Mouse (Mus musculus) stomach, postnatal 0 days (tissue): ENCODE data around the gene Slc15a1. TPM values are rescaled to one million over a fixed set of nuclear protein-coding genes. Genes with fewer than 3 reads are reported as not detected.

Experiments used
- ATAC-seq: fragments of 200-750 bp; cut with Nextera tagmentation; 2 replicates; pipeline ENCODE4 v1.8.0; 2017; ENCODE audit not compliant: low FRiP score, low TSS enrichment
- DNase-seq: peaks from one replicate; pipeline ENCODE4 v3.0.0-alpha.2; 2016; ENCODE audit warnings: low spot score
- H3K27ac ChIP-seq: fragments of 300-500 bp; sonication (generic); replicated peaks from 2 replicates; pipeline ENCODE4 v1.5.1; 2014; ENCODE audit warnings: mild to moderate bottlenecking, control low read depth
- H3K27me3 ChIP-seq: fragments of 300-500 bp; sonication (generic); 2 replicates; pipeline ENCODE4 v1.6.1; 2014; ENCODE audit warnings: low read length; ENCODE audit not compliant: control insufficient read depth, insufficient read depth
- H3K36me3 ChIP-seq: fragments of 300-500 bp; sonication (generic); 2 replicates; pipeline ENCODE4 v1.6.1; 2014; ENCODE audit warnings: low read length, mixed read lengths; ENCODE audit not compliant: control insufficient read depth, insufficient read depth
- H3K4me1 ChIP-seq: fragments of 300-500 bp; sonication (generic); replicated peaks from 2 replicates; pipeline ENCODE4 v1.6.1; 2014; ENCODE audit warnings: antibody characterized with exemption; ENCODE audit not compliant: control insufficient read depth, insufficient read depth
- H3K4me2 ChIP-seq: fragments of 300-500 bp; sonication (generic); replicated peaks from 2 replicates; pipeline ENCODE4 v1.6.1; 2014; ENCODE audit warnings: low read depth, mild to moderate bottlenecking, control low read depth, moderate library complexity
- H3K4me3 ChIP-seq: fragments of 300-500 bp; sonication (generic); 2 replicates; pipeline ENCODE4 v1.5.1; 2014; ENCODE audit warnings: low read depth, low read length, control low read depth
- H3K9ac ChIP-seq: fragments of 300-500 bp; sonication (generic); 2 replicates; pipeline ENCODE4 v1.6.1; 2014; ENCODE audit warnings: mild to moderate bottlenecking, low read length, control low read depth, mixed read lengths
- H3K9me3 ChIP-seq: fragments of 300-500 bp; sonication (generic); 2 replicates; pipeline ENCODE4 v1.6.1; 2016; ENCODE audit warnings: low read length; ENCODE audit not compliant: control insufficient read depth
- CTCF ChIP-seq: IDR thresholded peaks from 2 replicates; pipeline ENCODE4 v1.5.1; 2016; ENCODE audit warnings: antibody characterized with exemption, low read depth, mild to moderate bottlenecking, moderate library complexity
- EP300 ChIP-seq: optimal IDR thresholded peaks from 2 replicates; pipeline ENCODE3; 2016; ENCODE audit warnings: antibody characterized with exemption
- WGBS: fragments of 180-500 bp; shearing (Covaris S2); extraction: QIAGEN DNeasy Blood & Tissue Kit; methylation state at CpG from one replicate; pipeline ENCODE4 v1.1.7; 2014; 5-methylcytosine and 5-hydroxymethylcytosine counted together
- polyA plus RNA-seq: library from polyadenylated mRNA; unstranded; fragments of >200 nt; fragmentation: Nextera tagmentation; extraction: Ambion mirVana; gene quantifications from 2 replicates; pipeline ENCODE4 v1.2.1, GENCODE M21; 2015

The Slc15a1 gene
- polyA plus RNA-seq, 1 experiment from 2014 or later: 12.0 TPM

DNA sequence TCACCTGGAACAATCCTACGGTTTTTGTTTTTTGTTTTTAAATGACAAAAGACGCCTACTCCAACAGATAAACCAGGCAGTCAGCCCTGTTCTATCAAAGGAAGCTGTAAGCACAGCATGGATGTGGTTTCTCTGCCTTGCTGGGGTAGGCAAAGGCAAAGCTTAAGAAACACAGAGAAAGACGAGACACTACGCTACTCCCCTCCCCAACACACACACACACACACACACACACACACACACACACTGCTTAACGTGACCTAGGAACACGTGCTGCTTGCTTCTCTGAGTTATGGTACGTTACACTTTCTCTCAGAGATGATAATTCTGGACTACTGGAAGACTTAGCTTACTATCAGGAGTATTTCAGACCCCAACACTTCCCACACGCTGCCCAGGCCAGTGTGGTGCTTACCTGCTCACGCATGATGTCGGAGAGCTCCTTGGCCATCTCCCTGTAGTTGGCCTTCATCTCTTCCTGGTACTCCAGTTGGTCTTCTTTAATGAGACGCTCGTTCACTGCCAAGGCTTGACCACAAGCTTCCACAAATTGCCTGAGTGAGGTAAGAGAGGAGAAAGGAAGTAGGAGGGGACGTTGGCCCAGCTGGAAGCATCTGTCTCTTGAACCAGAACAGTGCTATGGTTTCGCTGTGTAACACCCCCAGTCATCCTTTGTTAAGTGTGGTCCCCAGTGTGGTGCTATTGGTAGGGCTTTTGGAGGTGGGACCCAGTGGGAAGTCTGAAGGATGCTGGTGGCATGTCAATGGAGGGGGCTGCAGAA, 40.7 kb upstream of the Slc15a1 start:
- Histone ChIP-seq H3K27me3 (no peaks in the 10 kb centered on the region), H3K4me2 (no peak overlapping the region), H3K36me3 (no peaks in the 10 kb centered on the region; the same call in 1 of the 2 replicates), H3K4me3 (no peak overlapping the region), H3K9ac (no peak overlapping the region), H3K27ac (no peak overlapping the region), H3K9me3 (no peaks in the 10 kb centered on the region), H3K4me1 (no peaks in the 10 kb centered on the region)
- DNase-seq (no peak), ATAC-seq (no peak; the same call in 1 of the 2 replicates)
- TF ChIP-seq EP300 (no peak), CTCF (no peak)
- 86% methylated on average over 14 of the region's 14 CpGs for WGBS

DNA sequence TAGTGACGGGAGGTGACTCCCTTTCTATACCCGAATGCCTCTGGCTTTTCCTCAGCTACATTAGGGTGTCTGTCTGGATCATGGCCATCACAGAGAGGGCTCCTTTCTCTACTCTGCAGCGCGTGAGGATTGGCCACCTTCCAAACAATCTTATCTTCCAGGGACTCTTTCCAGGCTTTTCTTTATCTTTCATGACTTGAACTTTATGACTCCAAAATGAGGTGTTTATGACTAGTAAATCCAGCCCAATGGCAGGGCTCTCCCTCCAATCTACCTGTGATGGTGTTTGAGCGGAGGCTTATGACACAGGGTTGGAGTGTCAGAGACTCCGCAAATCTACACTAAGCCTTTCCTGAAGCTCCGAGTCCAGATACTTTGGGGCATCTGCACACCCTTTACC, 36.2 kb upstream of the Slc15a1 start:
- ATAC-seq (no peak), DNase-seq (no peak)
- Histone ChIP-seq H3K4me1 (no peaks in the 10 kb centered on the region), H3K9ac (no peak overlapping the region), H3K4me2 (no peak overlapping the region), H3K27ac (no peak overlapping the region), H3K27me3 (no peaks in the 10 kb centered on the region), H3K36me3 (no peaks in the 10 kb centered on the region; the same call in 1 of the 2 replicates), H3K9me3 (no peaks in the 10 kb centered on the region), H3K4me3 (no peak overlapping the region)
- no peak for TF ChIP-seq CTCF
- no peak for TF ChIP-seq EP300
- WGBS: 70% methylated on average over 7 of the region's 7 CpGs

DNA sequence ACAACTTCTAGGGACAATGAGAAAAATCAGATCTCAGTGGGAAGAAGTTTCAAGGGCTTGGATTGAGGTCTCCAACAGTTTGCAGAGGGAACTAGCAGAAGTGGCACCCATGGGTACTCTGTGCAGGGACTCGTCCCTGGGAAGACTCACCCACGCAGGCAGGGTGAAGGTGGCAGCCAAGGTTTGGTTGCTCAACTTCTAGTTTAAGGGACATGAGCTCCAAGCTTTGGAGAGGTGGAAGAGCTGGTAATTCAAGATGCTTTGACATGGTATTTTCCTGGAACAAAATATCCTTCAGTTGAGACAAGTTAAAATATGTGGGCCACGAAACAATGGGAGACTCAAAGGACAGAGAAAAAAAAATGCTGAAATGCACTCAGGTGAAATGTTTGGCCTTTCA, 29.4 kb upstream of the Slc15a1 start:
- DNase-seq (no peak), ATAC-seq (no peak)
- WGBS: 74% methylated on average over 3 of the region's 3 CpGs
- no peak overlapping the region for H3K4me2 ChIP-seq
- H3K4me1 ChIP-seq: no peaks in the 10 kb centered on the region
- H3K27ac ChIP-seq: no peak overlapping the region
- H3K9ac ChIP-seq: no peak overlapping the region
- TF ChIP-seq CTCF: no peak
- TF ChIP-seq EP300: no peak
- no peaks in the 10 kb centered on the region for H3K36me3 ChIP-seq
- no peaks in the 10 kb centered on the region for H3K9me3 ChIP-seq
- H3K27me3 ChIP-seq: no peaks in the 10 kb centered on the region
- H3K4me3 ChIP-seq: no peak overlapping the region

DNA sequence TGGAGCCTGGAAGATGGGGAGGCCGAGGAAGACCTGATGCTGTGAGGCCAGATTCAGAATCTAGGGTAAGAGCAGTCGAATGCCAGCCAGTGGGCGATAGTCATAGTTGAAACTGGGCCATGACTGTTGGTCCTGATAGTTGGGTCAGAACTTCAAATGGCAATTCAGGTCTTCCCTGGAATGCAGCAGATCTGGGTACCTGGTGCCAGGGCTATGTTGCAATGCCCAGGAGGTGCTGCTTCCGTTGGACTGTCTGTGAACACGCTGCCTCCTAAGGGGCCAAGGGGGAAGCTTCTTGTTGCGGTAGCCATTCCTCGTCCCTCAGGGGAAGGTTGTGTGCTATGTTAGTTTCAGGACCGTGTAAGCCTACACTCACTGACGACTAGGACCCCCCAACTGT, 25.8 kb upstream of the Slc15a1 start:
- no peak overlapping the region for H3K27ac ChIP-seq
- no peaks in the 10 kb centered on the region for H3K4me1 ChIP-seq
- no peak for TF ChIP-seq EP300
- TF ChIP-seq CTCF: no peak
- no peak overlapping the region for H3K9ac ChIP-seq
- 78% methylated on average over 9 of the region's 9 CpGs for WGBS
- H3K36me3 ChIP-seq: no peaks in the 10 kb centered on the region
- no peaks in the 10 kb centered on the region for H3K9me3 ChIP-seq
- no peak for DNase-seq
- no peak overlapping the region for H3K4me2 ChIP-seq
- no peak overlapping the region for H3K4me3 ChIP-seq
- H3K27me3 ChIP-seq: no peaks in the 10 kb centered on the region
- no peak for ATAC-seq

DNA sequence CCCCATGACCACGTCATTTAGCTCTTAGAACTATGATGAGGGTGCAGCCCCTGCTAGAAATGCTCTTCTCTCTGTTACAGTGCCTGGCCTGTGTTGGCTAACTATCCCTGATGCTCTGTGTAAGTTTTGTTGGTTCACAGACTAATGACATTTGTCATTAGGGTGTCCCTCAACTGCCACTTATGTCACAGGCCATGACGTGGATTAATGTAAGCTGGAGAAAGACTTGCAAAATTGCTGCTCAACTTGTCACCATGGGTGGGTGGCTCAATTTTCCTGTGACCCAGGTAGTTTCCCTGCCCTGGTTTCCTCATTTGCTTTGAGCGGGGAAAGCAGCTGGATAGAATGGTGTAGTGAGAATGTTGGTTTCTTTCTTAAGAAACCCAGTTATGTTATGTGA, 22.8 kb upstream of the Slc15a1 start:
- TF ChIP-seq CTCF: no peak
- no peak for TF ChIP-seq EP300
- no peak overlapping the region for H3K4me2 ChIP-seq
- H3K9ac ChIP-seq: no peak overlapping the region
- no peaks in the 10 kb centered on the region for H3K36me3 ChIP-seq
- WGBS: 83% methylated on average over 3 of the region's 3 CpGs
- ATAC-seq (no peak), DNase-seq (no peak)
- H3K27ac ChIP-seq: no peak overlapping the region
- no peaks in the 10 kb centered on the region for H3K4me1 ChIP-seq
- H3K4me3 ChIP-seq: no peak overlapping the region
- H3K27me3 ChIP-seq: no peaks in the 10 kb centered on the region
- H3K9me3 ChIP-seq: no peaks in the 10 kb centered on the region

DNA sequence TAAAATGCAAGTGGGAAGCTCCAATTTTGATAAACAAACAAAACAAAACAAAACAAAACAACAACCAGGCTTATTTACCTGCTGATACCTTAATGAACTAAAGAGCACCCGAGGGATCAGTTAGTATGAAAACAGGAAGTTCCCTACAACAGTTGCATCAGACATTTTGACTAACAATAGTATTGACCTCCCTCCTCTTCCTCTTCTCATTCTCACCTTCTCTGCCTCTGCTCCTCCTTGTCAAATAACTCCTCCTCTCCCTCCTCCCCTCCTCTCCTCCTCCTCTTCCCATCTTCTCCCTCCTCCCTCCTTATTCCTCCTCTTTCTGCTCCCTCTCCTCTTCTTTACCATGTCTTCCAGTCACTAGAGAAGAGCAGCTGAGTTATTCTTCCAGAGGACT, 22.1 kb upstream of the Slc15a1 start:
- Histone ChIP-seq H3K36me3 (no peaks in the 10 kb centered on the region), H3K27me3 (no peaks in the 10 kb centered on the region), H3K4me3 (no peak overlapping the region), H3K9ac (no peak overlapping the region), H3K4me2 (no peak overlapping the region), H3K27ac (no peak overlapping the region), H3K4me1 (no peaks in the 10 kb centered on the region), H3K9me3 (no peaks in the 10 kb centered on the region)
- DNase-seq: no peak
- ATAC-seq: no peak
- no peak for TF ChIP-seq EP300
- TF ChIP-seq CTCF: no peak
- WGBS: 78% methylated on average over 1 of the region's 1 CpGs
